Mouse (Mus musculus) MEL (cell line): ENCODE data around the gene Gm10518. TPM values are rescaled to one million over a fixed set of nuclear protein-coding genes. Genes with fewer than 3 reads are reported as not detected.

Experiments
- DNase-seq: peaks from one replicate; pipeline ENCODE4 v3.0.0; 2011; ENCODE audit warnings: low read depth, low spot score
- H3K27ac ChIP-seq: 2 replicates; pipeline ENCODE4 v1.5.1; 2012; ENCODE audit warnings: low read depth, mild to moderate bottlenecking, control low read depth, low read length, moderate library complexity; ENCODE audit not compliant: control insufficient read depth
- H3K27me3 ChIP-seq, 2 experiments: fragments of 150-350 bp in 1 of 2; sonication (generic) in 1 of 2; 2 replicates each; pipeline ENCODE4 v1.6.1; 2012; ENCODE audit warnings: low read length in 2 of 2, mild to moderate bottlenecking in 2 of 2, improper control_type of control experiment in 1 of 2, moderate library complexity in 1 of 2; ENCODE audit not compliant: insufficient read depth in 2 of 2, control insufficient read depth in 1 of 2
- H3K36me3 ChIP-seq, 2 experiments: 2 replicates each; pipeline ENCODE4 v1.6.1; 2012 to 2014; ENCODE audit warnings: low read length in 2 of 2, improper control_type of control experiment in 1 of 2, inconsistent platforms in 1 of 2, mild to moderate bottlenecking in 1 of 2; ENCODE audit not compliant: insufficient read depth in 2 of 2, control insufficient read depth in 1 of 2
- H3K4me1 ChIP-seq, 2 experiments: fragments of 150-350 bp in 1 of 2; sonication (generic) in 1 of 2; 2 replicates each; pipeline ENCODE4 v1.6.1; 2012; ENCODE audit warnings: low read length in 2 of 2, improper control_type of control experiment in 1 of 2, mild to moderate bottlenecking in 1 of 2; ENCODE audit not compliant: insufficient read depth in 2 of 2, control insufficient read depth in 1 of 2
- H3K4me3 ChIP-seq, 2 experiments: fragments of 150-350 bp in 1 of 2; sonication (generic) in 1 of 2; 2 replicates each; pipeline ENCODE4 v1.5.1; 2012; ENCODE audit warnings: low read depth in 2 of 2, low read length in 2 of 2, mild to moderate bottlenecking in 2 of 2, moderate library complexity in 2 of 2, control low read depth in 1 of 2, improper control_type of control experiment in 1 of 2; ENCODE audit not compliant: control insufficient read depth in 1 of 2, insufficient read depth in 1 of 2
- H3K79me2 ChIP-seq: 2 replicates; pipeline ENCODE4 v1.6.1; 2012; ENCODE audit warnings: mild to moderate bottlenecking, low read length, moderate library complexity; ENCODE audit not compliant: control insufficient read depth, poor library complexity, insufficient read depth
- H3K9ac ChIP-seq: 2 replicates; pipeline ENCODE4 v1.6.1; 2012; ENCODE audit warnings: low read depth, mild to moderate bottlenecking, control low read depth, low read length, moderate library complexity; ENCODE audit not compliant: control insufficient read depth, poor library complexity, severe bottlenecking
- H3K9me3 ChIP-seq: fragments of 150-350 bp; sonication (generic); replicated peaks from 2 replicates; pipeline ENCODE4 v1.6.1; 2012; ENCODE audit warnings: mild to moderate bottlenecking, low read length, improper control_type of control experiment, moderate library complexity; ENCODE audit not compliant: insufficient read depth
- BHLHE40 ChIP-seq: IDR thresholded peaks from 2 replicates; pipeline ENCODE4 v1.6.1; 2012; ENCODE audit warnings: low read depth, mild to moderate bottlenecking, inconsistent platforms, low read length, improper control_type of control experiment, borderline replicate concordance
- E2F4 ChIP-seq: IDR thresholded peaks from 2 replicates; pipeline ENCODE4 v1.6.1; 2011; ENCODE audit warnings: low read depth, low read length, improper control_type of control experiment, borderline replicate concordance
- EP300 ChIP-seq, 2 experiments: IDR thresholded peaks; 2 replicates each; pipeline ENCODE4 v1.6.1; 2011; ENCODE audit warnings: improper control_type of control experiment in 2 of 2, low read length in 2 of 2, low read depth in 1 of 2, mild to moderate bottlenecking in 1 of 2
- ETS1 ChIP-seq: IDR thresholded peaks from 2 replicates; pipeline ENCODE4 v1.6.1; 2012; ENCODE audit warnings: low read depth, mild to moderate bottlenecking, inconsistent platforms, low read length, improper control_type of control experiment, moderate library complexity
- GABPA ChIP-seq: IDR thresholded peaks from 2 replicates; pipeline ENCODE4 v1.6.1; 2012; ENCODE audit warnings: low read depth, mild to moderate bottlenecking, inconsistent platforms, low read length, improper control_type of control experiment, moderate library complexity
- GATA1 ChIP-seq: IDR thresholded peaks from 2 replicates; pipeline ENCODE4 v1.6.1; 2011; ENCODE audit warnings: low read depth, low read length, improper control_type of control experiment
- HCFC1 ChIP-seq: IDR thresholded peaks from 2 replicates; pipeline ENCODE4 v1.6.1; 2012; ENCODE audit warnings: low read depth, mild to moderate bottlenecking, inconsistent platforms, low read length, improper control_type of control experiment, moderate library complexity
- JUND ChIP-seq: IDR thresholded peaks from 2 replicates; pipeline ENCODE4 v1.6.1; 2011; ENCODE audit warnings: low read depth, mild to moderate bottlenecking, improper control_type of control experiment, low read length
- KAT2A ChIP-seq: conservative IDR thresholded peaks from 2 replicates; pipeline ENCODE4 v1.6.1; 2012; ENCODE audit warnings: low read depth, low read length, improper control_type of control experiment, inconsistent platforms
- MAFK ChIP-seq: IDR thresholded peaks from 2 replicates; pipeline ENCODE4 v1.6.1; 2011; ENCODE audit warnings: low read depth, mild to moderate bottlenecking, low read length, improper control_type of control experiment, borderline replicate concordance
- MAZ ChIP-seq: IDR thresholded peaks from 2 replicates; pipeline ENCODE4 v1.6.1; 2012; ENCODE audit warnings: low read depth, mild to moderate bottlenecking, inconsistent platforms, low read length, improper control_type of control experiment
- MYC ChIP-seq: IDR thresholded peaks from 2 replicates; pipeline ENCODE4 v1.6.1; 2011; ENCODE audit warnings: low read depth, mild to moderate bottlenecking, low read length, improper control_type of control experiment, moderate library complexity
- NRF1 ChIP-seq: IDR thresholded peaks from 2 replicates; pipeline ENCODE4 v1.6.1; 2014; ENCODE audit warnings: low read depth, mild to moderate bottlenecking, inconsistent platforms, low read length, improper control_type of control experiment, moderate library complexity; ENCODE audit not compliant: poor library complexity, insufficient read depth, severe bottlenecking
- POLR2A ChIP-seq, 2 experiments: IDR thresholded peaks; 2 replicates each; pipeline ENCODE4 v1.6.1; 2011 to 2012; ENCODE audit warnings: low read length in 2 of 2, mild to moderate bottlenecking in 2 of 2, control low read depth in 1 of 2, improper control_type of control experiment in 1 of 2, low read depth in 1 of 2, moderate library complexity in 1 of 2; ENCODE audit not compliant: control insufficient read depth in 1 of 2, insufficient read depth in 1 of 2, poor library complexity in 1 of 2
- POLR2AphosphoS2 ChIP-seq: IDR thresholded peaks from 2 replicates; pipeline ENCODE4 v1.6.1; 2011; ENCODE audit warnings: low read length, improper control_type of control experiment
- RAD21 ChIP-seq: IDR thresholded peaks from 2 replicates; pipeline ENCODE4 v1.6.1; 2011; ENCODE audit warnings: mild to moderate bottlenecking, low read depth, low read length, improper control_type of control experiment
- RCOR1 ChIP-seq: IDR thresholded peaks from 2 replicates; pipeline ENCODE4 v1.6.1; 2012; ENCODE audit warnings: low read depth, mild to moderate bottlenecking, inconsistent platforms, low read length, improper control_type of control experiment
- SIN3A ChIP-seq: IDR thresholded peaks from 2 replicates; pipeline ENCODE4 v1.6.1; 2012; ENCODE audit warnings: low read length, improper control_type of control experiment, inconsistent platforms
- SMC3 ChIP-seq: IDR thresholded peaks from 2 replicates; pipeline ENCODE4 v1.6.1; 2011; ENCODE audit warnings: low read depth, low read length, improper control_type of control experiment
- TAL1 ChIP-seq: IDR thresholded peaks from 2 replicates; pipeline ENCODE4 v1.6.1; 2012; ENCODE audit warnings: mild to moderate bottlenecking, inconsistent platforms, low read length, moderate library complexity, mixed read lengths
- TCF12 ChIP-seq: IDR thresholded peaks from 2 replicates; pipeline ENCODE4 v1.6.1; 2014; ENCODE audit warnings: low read depth, mild to moderate bottlenecking, inconsistent platforms, low read length, improper control_type of control experiment, moderate library complexity
- UBTF ChIP-seq: IDR thresholded peaks from 2 replicates; pipeline ENCODE4 v1.6.1; 2012; ENCODE audit warnings: low read depth, mild to moderate bottlenecking, inconsistent platforms, low read length, improper control_type of control experiment, moderate library complexity, borderline replicate concordance; ENCODE audit not compliant: insufficient read depth
- USF2 ChIP-seq, 2 experiments: IDR thresholded peaks; 2 replicates each; pipeline ENCODE4 v1.6.1; 2011 to 2012; ENCODE audit warnings: improper control_type of control experiment in 2 of 2, low read length in 2 of 2, borderline replicate concordance in 1 of 2, inconsistent platforms in 1 of 2, low read depth in 1 of 2, mild to moderate bottlenecking in 1 of 2; ENCODE audit not compliant: insufficient read depth in 1 of 2
- ZC3H11A ChIP-seq: IDR thresholded peaks from 2 replicates; pipeline ENCODE4 v1.6.1; 2012; ENCODE audit warnings: low read depth, mild to moderate bottlenecking, inconsistent platforms, low read length, improper control_type of control experiment
- ZKSCAN1 ChIP-seq: IDR thresholded peaks from 2 replicates; pipeline ENCODE4 v1.6.1; 2012; ENCODE audit warnings: low read depth, mild to moderate bottlenecking, inconsistent platforms, low read length, improper control_type of control experiment, moderate library complexity
- ZMIZ1 ChIP-seq: IDR thresholded peaks from 2 replicates; pipeline ENCODE4 v1.6.1; 2012; ENCODE audit warnings: low read depth, mild to moderate bottlenecking, inconsistent platforms, low read length, improper control_type of control experiment, moderate library complexity
- ZNF384 ChIP-seq: IDR thresholded peaks from 2 replicates; pipeline ENCODE4 v1.6.1; 2012; ENCODE audit warnings: low read depth, mild to moderate bottlenecking, inconsistent platforms, low read length, improper control_type of control experiment
- polyA plus RNA-seq, 2 experiments: library from polyadenylated mRNA; stranded (reverse) in 1 of 2; unstranded in 1 of 2; fragments of >175 nt in 1 of 2; fragments of >200 nt in 1 of 2; gene quantifications; 2 replicates each; pipeline versions ENCODE4 v1.2.1 to v1.2.4; 2012; ENCODE audit warnings: low replicate concordance in 2 of 2, low read depth in 1 of 2; ENCODE audit not compliant: insufficient read length in 2 of 2, insufficient read depth in 1 of 2, missing spikeins in 1 of 2
- total RNA-seq: library from RNA; depleted of rRNA; stranded (reverse); fragments of 300-350 nt; gene quantifications from 2 replicates; pipeline ENCODE4 v1.2.3, GENCODE M21; 2012

The Gm10518 gene
- total and polyA plus RNA-seq, 3 experiments = 0.42 to 5.2 TPM; not detected in 1

- H3K79me2 ChIP-seq = peaks cover 1% of the 10 kb centered on the region; the same call in 1 of the 2 replicates
- H3K27me3 ChIP-seq = no peaks in the 10 kb centered on the region
- TF ChIP-seq EP300 (IDR thresholded peaks at IDR 0.05; ENCODE audit: low read depth in 1 of 2, low read length in 2 of 2) = peak; percentile 64 to 82; a peak in 3 of 4 replicates
- no peak for TF ChIP-seq POLR2A (IDR thresholded peaks at IDR 0.05; ENCODE audit: control insufficient read depth in 1 of 2, insufficient read depth in 1 of 2, low read depth in 1 of 2, low read length in 2 of 2, poor library complexity in 1 of 2)
- peak; percentile 42; the same call in 1 of the 2 replicates for TF ChIP-seq RCOR1
- no peak for TF ChIP-seq UBTF
- no peak for TF ChIP-seq MYC
- no peak for TF ChIP-seq ZNF384
- TF ChIP-seq ZMIZ1 = no peak
- TF ChIP-seq SMC3 = no peak
- no peak for TF ChIP-seq USF2 (IDR thresholded peaks at IDR 0.05; ENCODE audit: borderline replicate concordance in 1 of 2, insufficient read depth in 1 of 2, low read depth in 1 of 2, low read length in 2 of 2)
- TF ChIP-seq TAL1 = peak; percentile 57
- peak; percentile 78 for TF ChIP-seq TCF12
- 0 out of 2 replicates have a peak, but pooled peaks have one; percentile 17 for TF ChIP-seq ETS1
- TF ChIP-seq GATA1 = peak; percentile 81
- TF ChIP-seq, all 39 proteins: peak for 6
- peaks cover 17 to 39% of the 10 kb centered on the region in 2 experiments for H3K4me1 ChIP-seq
- peak; percentile 64 for DNase-seq
- H3K36me3 ChIP-seq = peaks cover 0 to 35% of the 10 kb centered on the region in 2 experiments; a peak in 2 of 4 replicates
- H3K4me3 ChIP-seq = peak overlapping the region; percentile 19 to 38
- H3K27ac ChIP-seq = peak overlapping the region; percentile 64
- H3K9ac ChIP-seq = peak overlapping the region; percentile 41
- H3K9me3 ChIP-seq = no peaks in the 10 kb centered on the region
Observed at GRCm38 (mm10) chr1:179808300-179808699, 5.1 kb downstream of the Gm10518 start.

GRCm38 (mm10) chr1:179813385-179813784 is 10.2 kb downstream of the Gm10518 start:
- Histone ChIP-seq H3K4me1 (peaks cover 5 to 15% of the 10 kb centered on the region in 2 experiments), H3K36me3 (peaks cover 0 to 13% of the 10 kb centered on the region in 2 experiments; a peak in 2 of 4 replicates), H3K4me3 (no peak overlapping the region), H3K27ac (no peak overlapping the region), H3K9me3 (no peaks in the 10 kb centered on the region), H3K27me3 (peaks cover 0 to 2% of the 10 kb centered on the region in 2 experiments; a peak in 1 of 4 replicates), H3K79me2 (no peaks in the 10 kb centered on the region), H3K9ac (no peak overlapping the region)
- TF ChIP-seq TAL1 (peak; percentile 32; the same call in 1 of the 2 replicates), SMC3 (no peak), POLR2AphosphoS2 (no peak), SIN3A (0 out of 2 replicates have a peak, but pooled peaks have one; percentile 20), ETS1 (0 out of 2 replicates have a peak, but pooled peaks have one; percentile 5), MAZ (no peak), HCFC1 (no peak), GABPA (no peak), JUND (no peak), MAFK (no peak), BHLHE40 (peak; percentile 89), E2F4 (no peak), NRF1 (no peak), KAT2A (no peak), EP300 (IDR thresholded peaks at IDR 0.05; ENCODE audit: low read depth in 1 of 2, low read length in 2 of 2) (0 out of 4 replicates have a peak, but pooled peaks of 1 of the 2 experiments have one; percentile 28), TCF12 (0 out of 2 replicates have a peak, but pooled peaks have one; percentile 39), RCOR1 (no peak), ZKSCAN1 (no peak), RAD21 (no peak), ZC3H11A (no peak)
- no peak for DNase-seq
